Mouse (Mus musculus) right cerebral cortex, postnatal 10 days (tissue): ENCODE data around the gene Pgm2l1.

Experiments used
- DNase-seq, 2 experiments: peaks; one replicate each; pipeline ENCODE4 v3.0.0; 2021; ENCODE audit warnings: low spot score in 2 of 2

The Pgm2l1 gene

GRCm38 (mm10) chr7:100295745-100296144, 68.6 kb downstream of the Pgm2l1 start:
- DNase-seq, result no peak

GRCm38 (mm10) chr7:100296699-100297098, 69.5 kb downstream of the Pgm2l1 start:
- DNase-seq, result no peak

- DNase-seq, result no peak
Observed at GRCm38 (mm10) chr7:100298861-100299510, 71.8 kb downstream of the Pgm2l1 start.

DNA sequence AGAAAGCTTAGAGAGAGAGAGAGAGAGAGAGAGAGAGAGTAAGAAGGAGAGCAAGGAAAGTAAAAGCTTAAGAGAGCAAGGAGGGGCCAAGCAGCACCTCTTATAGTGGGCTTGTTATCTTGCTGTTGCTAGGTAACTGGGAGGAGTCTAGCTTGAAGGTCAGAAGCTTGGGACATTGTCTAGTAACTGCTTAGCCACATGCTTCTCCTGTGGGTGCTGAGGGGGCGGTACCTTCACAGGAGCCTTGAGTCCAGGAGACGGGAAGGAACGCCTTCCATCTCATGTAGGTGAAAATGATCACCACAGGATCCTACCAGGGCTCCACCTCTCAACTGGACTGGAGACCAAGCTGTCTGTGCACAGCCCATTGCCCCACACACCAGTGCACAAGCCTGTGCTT, 74.2 kb downstream of the Pgm2l1 start:
- no peak for DNase-seq

DNA sequence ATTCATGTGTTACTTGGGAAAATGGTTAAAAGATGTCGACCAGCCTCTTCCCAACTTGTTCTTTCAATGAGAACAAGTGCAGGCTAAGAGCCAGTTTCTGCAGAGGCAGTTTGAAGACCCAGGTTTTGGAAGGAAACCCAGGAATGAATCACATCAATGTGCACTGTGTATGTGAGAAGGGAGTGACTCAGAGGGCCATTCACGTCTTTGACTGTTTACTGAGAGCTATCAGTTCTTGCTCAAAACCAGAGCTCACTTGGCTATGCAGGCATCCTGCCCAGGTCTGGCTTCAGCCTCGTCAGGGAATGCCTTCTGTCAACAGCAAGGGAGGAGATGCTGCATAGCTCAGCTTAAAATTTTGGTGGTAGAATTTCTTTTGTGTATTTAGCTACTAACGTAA, 75.1 kb downstream of the Pgm2l1 start:
- DNase-seq, result peak; percentile 83 to 86

DNA sequence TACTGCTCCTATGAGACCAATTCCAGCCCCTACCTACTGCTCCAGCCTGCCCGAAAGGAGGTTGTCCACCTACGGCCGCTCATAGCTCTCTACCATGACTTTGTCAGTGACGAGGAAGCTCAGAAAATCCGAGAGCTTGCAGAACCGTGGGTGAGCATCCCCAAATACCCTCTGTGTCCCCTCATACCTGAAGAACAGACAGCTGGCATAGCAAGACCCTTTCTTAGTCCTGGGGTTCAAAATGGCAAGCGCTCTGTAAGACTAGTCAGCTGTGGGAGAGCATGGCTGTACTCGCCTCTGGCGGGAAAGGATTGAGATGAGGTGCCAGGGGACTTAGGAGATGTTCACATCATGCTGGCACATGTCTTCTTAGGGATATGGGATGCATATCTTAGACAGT, 78.7 kb downstream of the Pgm2l1 start:
- no peak for DNase-seq

- DNase-seq, result peak; percentile 86 to 92
Observed at GRCm38 (mm10) chr7:100307872-100308653, 80.9 kb downstream of the Pgm2l1 start.

DNA sequence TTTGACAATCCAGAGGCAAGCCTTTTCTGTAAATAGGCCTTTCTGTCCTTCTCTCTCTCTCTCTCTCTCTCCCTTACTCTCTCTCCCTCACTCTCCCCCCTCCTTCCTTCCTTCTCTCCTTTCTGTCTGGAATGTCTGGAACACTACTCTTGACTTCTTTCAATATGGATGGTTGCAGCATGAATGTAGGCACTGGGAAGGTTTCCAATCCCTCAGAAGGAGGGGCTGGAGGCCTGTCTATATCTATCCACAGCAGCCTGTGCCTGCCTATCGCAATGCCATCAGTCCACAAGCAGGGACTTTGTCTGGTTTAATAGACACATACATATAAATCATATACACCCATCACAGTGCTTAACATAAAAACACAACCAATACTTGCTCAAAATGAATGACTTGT, 82.0 kb downstream of the Pgm2l1 start:
- DNase-seq, result peak in 1 of 2 experiments; percentile 63

- DNase-seq, result no peak
Observed at GRCm38 (mm10) chr7:100309679-100310078, 82.5 kb downstream of the Pgm2l1 start.

DNA sequence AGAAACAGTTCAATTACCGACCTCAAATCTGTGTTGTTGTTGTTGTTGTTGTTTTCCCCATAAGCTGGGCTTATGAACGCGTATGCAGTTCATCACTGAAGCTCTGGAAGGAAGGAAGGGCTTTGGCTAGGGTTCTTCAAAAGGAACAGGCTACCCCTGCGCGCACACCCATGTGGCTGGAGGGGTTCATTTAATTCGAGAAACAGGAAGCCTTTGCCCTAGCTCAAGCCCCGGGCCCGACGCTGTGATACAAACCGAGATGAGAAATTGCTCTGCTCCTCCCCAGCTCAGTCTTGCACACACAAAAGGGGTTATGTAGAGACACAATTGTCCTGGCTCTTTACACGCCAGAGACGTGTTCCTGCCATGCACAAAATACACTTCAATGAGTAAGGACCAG, 83.1 kb downstream of the Pgm2l1 start:
- DNase-seq, result no peak

DNA sequence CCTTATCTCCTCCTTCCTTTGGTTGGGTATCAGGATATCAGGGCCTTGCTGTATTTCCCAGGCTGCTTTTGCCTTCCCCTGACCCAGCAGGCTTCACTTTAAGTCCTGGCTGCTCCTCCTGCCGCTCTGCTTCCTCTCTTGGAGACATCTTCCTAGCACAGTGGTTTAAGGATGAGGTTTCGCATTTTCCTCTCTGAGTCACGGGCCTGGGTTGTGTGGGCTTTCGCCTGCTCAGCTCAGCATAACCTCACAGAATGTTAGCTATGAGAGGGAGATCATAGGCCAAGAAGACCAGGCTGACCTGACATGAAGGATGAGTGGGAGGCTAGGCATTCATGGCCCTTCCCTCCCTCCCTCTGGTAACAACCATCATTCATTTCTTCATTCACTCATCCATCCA, 85.5 kb downstream of the Pgm2l1 start:
- no peak for DNase-seq

DNA sequence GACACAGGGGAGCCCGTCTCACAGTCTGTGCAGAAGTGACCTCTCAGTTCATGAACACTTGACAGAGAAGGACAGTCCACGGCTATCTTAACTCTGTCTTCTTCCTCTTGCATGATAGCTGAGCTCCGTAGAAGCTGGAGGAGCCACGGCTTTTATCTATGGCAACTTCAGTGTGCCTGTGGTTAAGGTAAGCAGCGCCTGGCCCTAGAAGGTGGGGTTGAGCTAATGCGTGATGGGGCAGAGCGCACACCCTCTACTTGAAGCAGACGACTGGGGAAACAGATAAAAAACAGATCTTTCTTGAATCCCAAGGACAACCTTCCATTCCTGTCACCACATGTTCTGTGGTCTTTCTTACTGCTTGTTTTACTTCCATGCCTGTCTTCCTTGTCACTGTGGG, 89.7 kb downstream of the Pgm2l1 start:
- no peak for DNase-seq

GRCm38 (mm10) chr7:100317534-100317933, 90.3 kb downstream of the Pgm2l1 start:
- no peak for DNase-seq

DNA sequence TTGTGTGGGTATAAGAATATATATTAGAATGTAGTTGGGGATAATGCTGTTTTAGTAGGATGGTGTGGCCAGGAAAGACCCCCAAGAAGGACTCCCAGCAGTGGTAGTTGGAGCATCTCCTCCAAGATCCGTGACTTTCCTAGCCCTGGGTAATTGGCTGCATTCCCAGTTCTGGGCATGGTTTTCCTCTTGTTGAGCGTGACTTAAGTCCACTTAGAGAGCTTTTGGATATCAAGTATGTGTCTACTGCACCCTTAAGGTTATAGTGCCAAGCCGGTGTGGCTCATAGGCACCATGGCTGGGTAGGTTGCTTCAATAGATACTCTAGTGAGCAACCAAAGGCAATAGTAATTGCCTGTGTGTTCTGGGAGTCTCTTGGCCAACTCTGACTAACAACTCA, 96.5 kb downstream of the Pgm2l1 start:
- no peak for DNase-seq

GRCm38 (mm10) chr7:100325482-100325881, 98.3 kb downstream of the Pgm2l1 start:
- peak in 1 of 2 experiments; percentile 62 for DNase-seq

DNA sequence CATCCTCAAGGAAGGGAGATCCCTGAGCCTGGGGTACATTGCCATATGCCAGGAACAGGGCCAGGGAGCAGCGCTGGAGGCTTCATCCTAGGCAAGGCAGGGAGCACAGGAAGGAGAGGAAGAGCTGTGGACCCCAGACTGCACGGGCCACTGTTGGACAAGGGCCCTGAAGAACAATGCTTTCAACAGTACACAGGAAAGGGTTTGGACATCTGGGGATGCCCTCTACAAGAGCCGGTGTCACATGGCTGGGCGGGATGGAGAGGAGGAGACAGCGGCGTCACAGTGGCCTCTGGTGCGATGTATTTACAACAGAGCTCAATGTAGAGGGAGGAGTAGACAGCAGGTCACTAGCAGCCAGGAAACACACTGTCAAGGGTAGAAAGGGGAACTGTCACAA, 100.3 kb downstream of the Pgm2l1 start:
- DNase-seq, result no peak
